In genomic region chr14:54642224-54642944, GRCm38 (mm10) we compare ENCODE assay signal across 12 mouse cellular contexts. TPM values are rescaled to one million over a fixed set of nuclear protein-coding genes. Genes with fewer than 3 reads are reported as not detected.
A peak's percentile ranks its signal among the peaks of the same experiment; 100 is the strongest.
DNase-seq lines count a peak whose midpoint lies in the region; ATAC-seq and TF ChIP-seq lines count a peak whose summit lies in the region.
"Had no signal": no experiment of that assay in that cellular context is flagged by ENCODE, and none has a peak within 500 bp of the region (broad histone marks: within the 10 kb centered on the region; RNA-seq: fewer than 3 reads in every experiment).

No protein-coding gene starts in this region.

- H3K27ac ChIP-seq in hindbrain, embryonic 11.5 days (ENCODE audit: low read depth, low read length), result no peak overlapping the region; the same call in 1 of the 2 replicates
- no peak overlapping the region for H3K27ac ChIP-seq in hindbrain, embryonic 14.5 days
- no peak overlapping the region for H3K27ac ChIP-seq in MEL (ENCODE audit: control insufficient read depth, low read depth, low read length)
- peak overlapping the region; percentile 39 for H3K27ac ChIP-seq in forebrain, embryonic 16.5 days (ENCODE audit: low read length)
- 0 out of 2 replicates have a peak overlapping the region, but pooled peaks have one; percentile 92 for H3K27ac ChIP-seq in midbrain, embryonic 12.5 days (replicated peaks)
- no peak overlapping the region for H3K27ac ChIP-seq in thymus, adult 2 months (ENCODE audit: control insufficient read depth, insufficient read depth, low read length)

- peaks cover 4% of the 10 kb centered on the region for H3K4me1 ChIP-seq in hindbrain, embryonic 11.5 days (replicated peaks; ENCODE audit: control insufficient read depth, insufficient read depth, low read length)
- H3K4me1 ChIP-seq in hindbrain, embryonic 14.5 days (replicated peaks; ENCODE audit: control insufficient read depth, insufficient read depth, low read length), result peaks cover 12% of the 10 kb centered on the region
- peaks cover 4% of the 10 kb centered on the region in 2 experiments; a peak in 2 of 4 replicates for H3K4me1 ChIP-seq in MEL (ENCODE audit: control insufficient read depth in 1 of 2, insufficient read depth in 2 of 2, low read length in 2 of 2)
- peaks cover 26% of the 10 kb centered on the region for H3K4me1 ChIP-seq in forebrain, embryonic 16.5 days (replicated peaks; ENCODE audit: control insufficient read depth, insufficient read depth, low read length)
- peaks cover 18% of the 10 kb centered on the region for H3K4me1 ChIP-seq in midbrain, embryonic 12.5 days
- peaks cover 23% of the 10 kb centered on the region for H3K4me1 ChIP-seq in thymus, adult 2 months (replicated peaks; ENCODE audit: control insufficient read depth, insufficient read depth, low read length)

- H3K27me3 ChIP-seq in hindbrain, embryonic 11.5 days (ENCODE audit: control insufficient read depth, insufficient read depth, low read length), result no peaks in the 10 kb centered on the region
- H3K27me3 ChIP-seq in hindbrain, embryonic 14.5 days (ENCODE audit: control insufficient read depth, insufficient read depth, low read length), result no peaks in the 10 kb centered on the region
- no peaks in the 10 kb centered on the region for H3K27me3 ChIP-seq in MEL (ENCODE audit: control insufficient read depth in 1 of 2, insufficient read depth in 2 of 2, low read length in 2 of 2)
- no peaks in the 10 kb centered on the region for H3K27me3 ChIP-seq in forebrain, embryonic 16.5 days (replicated peaks; ENCODE audit: control insufficient read depth, insufficient read depth, low read length)
- no peaks in the 10 kb centered on the region for H3K27me3 ChIP-seq in midbrain, embryonic 12.5 days
- no peaks in the 10 kb centered on the region; the same call in 1 of the 2 replicates for H3K27me3 ChIP-seq in thymus, adult 2 months (ENCODE audit: control insufficient read depth, insufficient read depth, low read length)

- no peak for TF ChIP-seq POLR2A in MEL (IDR thresholded peaks at IDR 0.05; ENCODE audit: control insufficient read depth in 1 of 2, insufficient read depth in 1 of 2, low read depth in 1 of 2, low read length in 2 of 2, poor library complexity in 1 of 2)
- no peak for TF ChIP-seq POLR2A in thymus, adult 2 months (IDR thresholded peaks at IDR 0.05; ENCODE audit: control insufficient read depth, extremely low read depth, insufficient read depth, low read length, poor library complexity)

- H3K9ac ChIP-seq in hindbrain, embryonic 11.5 days (ENCODE audit: low read depth, low read length), result no peak overlapping the region
- H3K9ac ChIP-seq in hindbrain, embryonic 14.5 days, result no peak overlapping the region
- no peak overlapping the region for H3K9ac ChIP-seq in MEL (ENCODE audit: control insufficient read depth, low read depth, low read length, poor library complexity, severe bottlenecking)
- H3K9ac ChIP-seq in forebrain, embryonic 16.5 days (replicated peaks; ENCODE audit: low read depth, low read length), result no peak overlapping the region
- H3K9ac ChIP-seq in midbrain, embryonic 12.5 days (replicated peaks), result no peak overlapping the region

- H3K79me2 ChIP-seq in MEL (ENCODE audit: control insufficient read depth, insufficient read depth, low read length, poor library complexity), result no peaks in the 10 kb centered on the region; the same call in 1 of the 2 replicates

- TF ChIP-seq EP300 in MEL (IDR thresholded peaks at IDR 0.05; ENCODE audit: low read depth in 1 of 2, low read length in 2 of 2), result no peak

- WGBS in hindbrain, embryonic 11.5 days, result 81% methylated on average over 25 of the region's 25 CpGs
- 79% methylated on average over 25 of the region's 25 CpGs for WGBS in hindbrain, embryonic 14.5 days
- 77% methylated on average over 24 of the region's 25 CpGs for WGBS in forebrain, embryonic 16.5 days
- 77% methylated on average over 25 of the region's 25 CpGs for WGBS in midbrain, embryonic 12.5 days
- WGBS in thymus, adult 2 months, result 95% methylated on average over 25 of the region's 25 CpGs

- no peak overlapping the region for H3K4me2 ChIP-seq in hindbrain, embryonic 11.5 days (replicated peaks; ENCODE audit: low read depth, low read length)
- H3K4me2 ChIP-seq in hindbrain, embryonic 14.5 days (replicated peaks), result no peak overlapping the region
- no peak overlapping the region for H3K4me2 ChIP-seq in forebrain, embryonic 16.5 days (ENCODE audit: low read length)
- no peak overlapping the region for H3K4me2 ChIP-seq in midbrain, embryonic 12.5 days (replicated peaks)

- H3K36me3 ChIP-seq in hindbrain, embryonic 11.5 days (ENCODE audit: control insufficient read depth, insufficient read depth, low read length), result peaks cover 28% of the 10 kb centered on the region
- peaks cover 72% of the 10 kb centered on the region for H3K36me3 ChIP-seq in hindbrain, embryonic 14.5 days (replicated peaks; ENCODE audit: control insufficient read depth, insufficient read depth)
- peaks cover under 1 to 6% of the 10 kb centered on the region in 2 experiments; a peak in 3 of 4 replicates for H3K36me3 ChIP-seq in MEL (ENCODE audit: control insufficient read depth in 1 of 2, insufficient read depth in 2 of 2, low read length in 2 of 2)
- H3K36me3 ChIP-seq in forebrain, embryonic 16.5 days (ENCODE audit: control insufficient read depth, insufficient read depth), result peaks cover 47% of the 10 kb centered on the region
- peaks cover 72% of the 10 kb centered on the region for H3K36me3 ChIP-seq in midbrain, embryonic 12.5 days
- peaks cover 52% of the 10 kb centered on the region for H3K36me3 ChIP-seq in thymus, adult 2 months (ENCODE audit: control insufficient read depth, insufficient read depth, low read length)

- peak; percentile 33 for DNase-seq in hindbrain, embryonic 11.5 days (ENCODE audit: low spot score)
- DNase-seq in hindbrain, embryonic 14.5 days (ENCODE audit: low spot score), result no peak
- DNase-seq in MEL (ENCODE audit: low read depth, low spot score), result peak; percentile 29
- no peak for DNase-seq in thymus, adult 2 months

- TF ChIP-seq RAD21 in MEL (IDR thresholded peaks at IDR 0.05; ENCODE audit: low read depth, low read length), result no peak

- H3K4me3 ChIP-seq in hindbrain, embryonic 11.5 days (ENCODE audit: low read depth, low read length), result no peak overlapping the region
- no peak overlapping the region for H3K4me3 ChIP-seq in hindbrain, embryonic 14.5 days (replicated peaks; ENCODE audit: low read length)
- H3K4me3 ChIP-seq in MEL (ENCODE audit: control insufficient read depth in 1 of 2, insufficient read depth in 1 of 2, low read depth in 2 of 2, low read length in 2 of 2), result no peak overlapping the region
- no peak overlapping the region for H3K4me3 ChIP-seq in forebrain, embryonic 16.5 days (replicated peaks; ENCODE audit: low read length)
- no peak overlapping the region for H3K4me3 ChIP-seq in midbrain, embryonic 12.5 days
- no peak overlapping the region for H3K4me3 ChIP-seq in thymus, adult 2 months (ENCODE audit: control insufficient read depth, insufficient read depth, low read length)

- TF ChIP-seq CTCF in MEL (IDR thresholded peaks at IDR 0.05 in 2 of 3, conservative IDR thresholded peaks at IDR 0.05 in 1 of 3; ENCODE audit: control insufficient read depth in 1 of 3, insufficient read depth in 1 of 3, low read depth in 2 of 3, low read length in 3 of 3, poor library complexity in 1 of 3, severe bottlenecking in 1 of 3), result no peak
- TF ChIP-seq CTCF in thymus, adult 2 months (IDR thresholded peaks at IDR 0.05; ENCODE audit: borderline replicate concordance, control insufficient read depth, extremely low read depth, insufficient read depth, low read length, poor library complexity), result no peak

- no peak for ATAC-seq in hindbrain, embryonic 11.5 days (ENCODE audit: low FRiP score)
- no peak for ATAC-seq in hindbrain, embryonic 14.5 days (ENCODE audit: low FRiP score)
- ATAC-seq in forebrain, embryonic 16.5 days, result no peak
- ATAC-seq in midbrain, embryonic 12.5 days (ENCODE audit: low FRiP score, low read depth), result no peak
- ATAC-seq in frontal cortex, adult (ENCODE audit: low TSS enrichment), result no peak

- no peaks in the 10 kb centered on the region for H3K9me3 ChIP-seq in hindbrain, embryonic 11.5 days (ENCODE audit: control insufficient read depth, low read length)
- no peaks in the 10 kb centered on the region for H3K9me3 ChIP-seq in hindbrain, embryonic 14.5 days (ENCODE audit: control insufficient read depth, low read length)
- H3K9me3 ChIP-seq in MEL (replicated peaks; ENCODE audit: insufficient read depth, low read length), result no peaks in the 10 kb centered on the region
- H3K9me3 ChIP-seq in forebrain, embryonic 16.5 days (ENCODE audit: control insufficient read depth, low read length), result no peaks in the 10 kb centered on the region
- no peaks in the 10 kb centered on the region for H3K9me3 ChIP-seq in midbrain, embryonic 12.5 days

RNA-seq across cellular contexts. Expression of gene Cdh24, which starts 1.2 kb away (rescaled TPM):
- 5.6 and 8.1 TPM in 2 replicates for polyA plus RNA-seq in hindbrain, embryonic 11.5 days (2014; fragmentation: Nextera tagmentation; extraction: Ambion mirVana)
- 10.5 and 12.2 TPM in 2 replicates for polyA plus RNA-seq in hindbrain, embryonic 14.5 days (2014; fragmentation: Nextera tagmentation; extraction: Ambion mirVana)
- 0.89 and 0.92 TPM in 2 replicates for total RNA-seq in MEL (2012; rRNA removed)
- polyA plus RNA-seq in MEL (2012; ENCODE audit: insufficient read depth in 1 of 2, insufficient read length in 2 of 2, low read depth in 1 of 2, low replicate concordance in 2 of 2, missing spikeins in 1 of 2), result 1 to 10 TPM in 1 of 2 experiments, not detected in 1; 5.8 TPM
- polyA plus RNA-seq in forebrain, embryonic 16.5 days (2015; fragmentation: Nextera tagmentation; extraction: Ambion mirVana), result 5.1 and 8.1 TPM in 2 replicates
- 9.7 and 10.7 TPM in 2 replicates for polyA plus RNA-seq in midbrain, embryonic 12.5 days (2016; fragmentation: Nextera tagmentation; extraction: Ambion mirVana)
- 138 and 142 TPM in 2 replicates for polyA plus RNA-seq in thymus, adult 2 months (2012; rRNA removed)

RNA-seq across cellular contexts. Expression of gene Gm17606, which starts 1.6 kb away (rescaled TPM):
- not detected in 2 replicates for polyA plus RNA-seq in hindbrain, embryonic 11.5 days (2014; fragmentation: Nextera tagmentation; extraction: Ambion mirVana)
- polyA plus RNA-seq in hindbrain, embryonic 14.5 days (2014; fragmentation: Nextera tagmentation; extraction: Ambion mirVana), result not detected in 2 replicates
- total RNA-seq in MEL (2012; rRNA removed), result not detected in 2 replicates
- under 1 TPM in 1 of 2 experiments, not detected in 1; 0.99 TPM for polyA plus RNA-seq in MEL (2012; ENCODE audit: insufficient read depth in 1 of 2, insufficient read length in 2 of 2, low read depth in 1 of 2, low replicate concordance in 2 of 2, missing spikeins in 1 of 2)
- 1.4 TPM in 1 of 2 replicates, not detected in the other for polyA plus RNA-seq in forebrain, embryonic 16.5 days (2015; fragmentation: Nextera tagmentation; extraction: Ambion mirVana)
- not detected in 2 replicates for polyA plus RNA-seq in midbrain, embryonic 12.5 days (2016; fragmentation: Nextera tagmentation; extraction: Ambion mirVana)
- polyA plus RNA-seq in thymus, adult 2 months (2012; rRNA removed), result not detected in 2 replicates
- total RNA-seq: common myeloid progenitor, adult 5-6 weeks; heart, adult 2 months; heart, postnatal 25 days had no signal
- polyA plus RNA-seq: CD4-positive, CD25-positive, alpha-beta regulatory T cell, adult 4 months; heart, adult 2 months; limb, embryonic 14.5 days had no signal

RNA-seq across cellular contexts. Expression of gene Psmb11, which starts 21.2 kb away (rescaled TPM):
- polyA plus RNA-seq in hindbrain, embryonic 11.5 days (2014; fragmentation: Nextera tagmentation; extraction: Ambion mirVana), result not detected in 2 replicates
- 0.16 TPM in 1 of 2 replicates, not detected in the other for polyA plus RNA-seq in hindbrain, embryonic 14.5 days (2014; fragmentation: Nextera tagmentation; extraction: Ambion mirVana)
- not detected in 2 replicates for total RNA-seq in MEL (2012; rRNA removed)
- under 1 TPM in 1 of 2 experiments, not detected in 1; 0.06 TPM for polyA plus RNA-seq in MEL (2012; ENCODE audit: insufficient read depth in 1 of 2, insufficient read length in 2 of 2, low read depth in 1 of 2, low replicate concordance in 2 of 2, missing spikeins in 1 of 2)
- not detected in 2 replicates for polyA plus RNA-seq in forebrain, embryonic 16.5 days (2015; fragmentation: Nextera tagmentation; extraction: Ambion mirVana)
- polyA plus RNA-seq in midbrain, embryonic 12.5 days (2016; fragmentation: Nextera tagmentation; extraction: Ambion mirVana), result not detected in 2 replicates
- polyA plus RNA-seq in thymus, adult 2 months (2012; rRNA removed), result 67.6 and 92.4 TPM in 2 replicates
- total RNA-seq: common myeloid progenitor, adult 5-6 weeks; heart, adult 2 months; heart, postnatal 25 days had no signal
- polyA plus RNA-seq: CD4-positive, CD25-positive, alpha-beta regulatory T cell, adult 4 months; heart, adult 2 months had no signal

RNA-seq across cellular contexts. Expression of gene Psmb5, which starts 24.6 kb away (rescaled TPM):
- 439 and 455 TPM in 2 replicates for polyA plus RNA-seq in hindbrain, embryonic 11.5 days (2014; fragmentation: Nextera tagmentation; extraction: Ambion mirVana)
- polyA plus RNA-seq in hindbrain, embryonic 14.5 days (2014; fragmentation: Nextera tagmentation; extraction: Ambion mirVana), result 422 and 425 TPM in 2 replicates
- 305 and 327 TPM in 2 replicates for total RNA-seq in MEL (2012; rRNA removed)
- polyA plus RNA-seq in MEL (2012; ENCODE audit: insufficient read depth in 1 of 2, insufficient read length in 2 of 2, low read depth in 1 of 2, low replicate concordance in 2 of 2, missing spikeins in 1 of 2), result 100 to 1,000 TPM; 318 to 546 TPM
- polyA plus RNA-seq in forebrain, embryonic 16.5 days (2015; fragmentation: Nextera tagmentation; extraction: Ambion mirVana), result 399 and 428 TPM in 2 replicates
- polyA plus RNA-seq in midbrain, embryonic 12.5 days (2016; fragmentation: Nextera tagmentation; extraction: Ambion mirVana), result 363 and 400 TPM in 2 replicates
- 239 and 266 TPM in 2 replicates for polyA plus RNA-seq in thymus, adult 2 months (2012; rRNA removed)

RNA-seq across cellular contexts. Expression of gene 4931414P19Rik, which starts 36.6 kb away (rescaled TPM):
- 6.2 and 6.9 TPM in 2 replicates for polyA plus RNA-seq in hindbrain, embryonic 11.5 days (2014; fragmentation: Nextera tagmentation; extraction: Ambion mirVana)
- 3.1 and 3.7 TPM in 2 replicates for polyA plus RNA-seq in hindbrain, embryonic 14.5 days (2014; fragmentation: Nextera tagmentation; extraction: Ambion mirVana)
- total RNA-seq in MEL (2012; rRNA removed), result 1.9 and 2.1 TPM in 2 replicates
- polyA plus RNA-seq in MEL (2012; ENCODE audit: insufficient read depth in 1 of 2, insufficient read length in 2 of 2, low read depth in 1 of 2, low replicate concordance in 2 of 2, missing spikeins in 1 of 2), result 1 to 10 TPM in 1 of 2 experiments, not detected in 1; 4.8 TPM
- polyA plus RNA-seq in forebrain, embryonic 16.5 days (2015; fragmentation: Nextera tagmentation; extraction: Ambion mirVana), result 6.9 and 8.3 TPM in 2 replicates
- 8.2 and 10.4 TPM in 2 replicates for polyA plus RNA-seq in midbrain, embryonic 12.5 days (2016; fragmentation: Nextera tagmentation; extraction: Ambion mirVana)
- 8.7 and 9.8 TPM in 2 replicates for polyA plus RNA-seq in thymus, adult 2 months (2012; rRNA removed)

Comparison
In these comparisons a context has a peak if more than half of its experiments do, and no peak if none do; other contexts are left out.
1. DNase-seq: peak in hindbrain, embryonic 11.5 days (single experiment) and MEL (single experiment); none in hindbrain, embryonic 14.5 days (single experiment) and thymus, adult 2 months (single experiment).
2. H3K27ac ChIP-seq: peak in forebrain, embryonic 16.5 days (single experiment) and midbrain, embryonic 12.5 days (single experiment); none in hindbrain, embryonic 11.5 days (single experiment), hindbrain, embryonic 14.5 days (single experiment), MEL (single experiment) and thymus, adult 2 months (single experiment).
3. RNA of gene Cdh24, which starts 1.2 kb away (polyA plus RNA-seq): 138 to 142 TPM in thymus, adult 2 months; 10.5 to 12.2 TPM in hindbrain, embryonic 14.5 days, 9.7 to 10.7 TPM in midbrain, embryonic 12.5 days, 5.1 to 8.1 TPM in forebrain, embryonic 16.5 days, 5.6 to 8.1 TPM in hindbrain, embryonic 11.5 days and 5.8 TPM in MEL; every median in the first group is over 10 times any median in the second.
4. RNA of gene Psmb11, which starts 21.2 kb away (polyA plus RNA-seq): 67.6 to 92.4 TPM in thymus, adult 2 months; 0.16 TPM in hindbrain, embryonic 14.5 days, 0.06 TPM in MEL, not detected in hindbrain, embryonic 11.5 days, not detected in midbrain, embryonic 12.5 days and not detected in forebrain, embryonic 16.5 days; every median in the first group is over 10 times any median in the second.